Mouse (Mus musculus) cerebellum, adult 11-12 months (tissue): Measurements from ENCODE around the gene Eepd1.

Experiments used
- DNase-seq: peaks from one replicate; pipeline ENCODE4 v3.0.0; 2022

Eepd1 gene

GRCm38 (mm10) chr9:25588581-25588980, 107.2 kb downstream of the Eepd1 start:
- no peak for DNase-seq

GRCm38 (mm10) chr9:25590740-25591139, 109.4 kb downstream of the Eepd1 start:
- DNase-seq: no peak

GRCm38 (mm10) chr9:25591390-25592354, 110.3 kb downstream of the Eepd1 start:
- no peak for DNase-seq

DNA sequence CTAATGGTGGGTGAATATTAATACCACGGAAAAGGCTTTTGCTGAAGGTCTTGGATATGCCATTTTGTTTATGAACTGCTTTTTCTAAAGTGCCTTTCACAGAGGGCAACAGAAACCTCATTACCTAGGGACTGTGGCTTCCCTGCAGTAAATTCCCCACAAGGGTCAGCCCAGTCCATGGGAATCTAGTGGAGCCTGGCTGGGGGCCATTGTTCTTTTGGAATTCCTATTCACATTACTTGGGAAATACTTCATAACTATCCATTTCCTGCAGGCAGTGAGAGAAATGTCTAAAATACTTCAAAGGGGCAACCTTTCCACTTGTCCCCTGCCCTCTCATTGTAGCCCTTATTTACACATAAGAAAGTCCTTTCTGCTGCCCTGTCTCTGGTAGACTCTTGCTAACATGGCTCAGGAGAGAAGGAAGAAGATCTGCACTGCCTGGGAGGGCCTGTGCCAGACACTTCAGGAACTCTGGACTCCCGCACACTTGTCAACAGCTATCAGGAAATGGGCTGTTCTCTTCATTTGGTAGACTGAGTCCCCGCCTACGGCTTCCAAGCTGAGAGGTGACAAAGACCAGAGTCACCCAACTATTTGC, 111.1 kb downstream of the Eepd1 start:
- DNase-seq: no peak

DNA sequence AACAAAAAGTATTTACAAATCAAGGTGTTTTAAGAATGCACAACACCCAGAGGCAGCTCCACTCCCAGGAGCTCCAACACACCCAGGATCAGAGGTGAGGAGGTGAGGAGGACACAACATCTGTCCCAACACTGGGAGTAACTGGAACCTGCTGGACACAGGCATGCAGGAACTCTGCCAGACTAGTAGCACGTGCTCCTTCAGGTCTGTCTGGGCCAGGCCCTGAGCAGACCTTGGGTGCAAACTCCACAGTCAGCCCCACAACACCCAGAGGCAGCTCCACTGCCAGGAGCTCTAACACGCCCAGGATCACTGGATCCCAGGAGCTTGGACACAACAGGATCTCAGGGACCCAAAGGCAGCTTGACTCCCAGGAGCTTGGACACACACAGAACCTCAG, 143.4 kb downstream of the Eepd1 start:
- DNase-seq: no peak

DNA sequence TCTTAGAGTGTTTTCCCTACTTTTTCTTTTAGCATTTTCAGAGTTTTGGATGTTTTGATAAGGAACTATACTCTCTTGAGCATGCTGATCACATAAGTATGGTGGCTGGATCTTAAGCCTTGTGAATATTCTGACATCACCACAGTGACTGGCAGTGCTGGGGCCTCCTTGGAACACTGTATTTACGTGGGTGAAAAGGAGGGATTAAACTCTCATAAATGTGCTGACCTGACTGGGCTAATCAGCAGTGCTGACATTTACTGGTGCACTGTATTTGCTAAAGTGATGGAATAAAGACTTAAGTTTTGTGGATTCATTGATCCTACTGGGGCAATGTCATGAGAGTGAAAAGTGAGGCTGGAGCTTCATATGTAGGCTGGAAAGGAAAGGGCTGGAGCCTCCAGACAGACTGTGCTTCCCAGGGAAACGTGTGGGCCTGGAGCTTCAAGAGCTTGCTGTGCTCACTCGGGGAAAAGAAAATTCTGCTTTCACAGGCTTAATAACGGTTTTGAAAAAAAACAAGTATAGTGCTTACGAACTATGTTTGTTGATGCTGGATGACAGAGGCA, 148.3 kb downstream of the Eepd1 start:
- no peak for DNase-seq
